Mouse (Mus musculus) gastrocnemius, postnatal 10 days (tissue): ENCODE results near the gene Abo. TPM values are rescaled to one million over a fixed set of nuclear protein-coding genes. Genes with fewer than 3 reads are reported as not detected.
"Not testable (repeated sequence)": the region's sequence is repeated elsewhere in the genome, so short reads cannot be mapped to it uniquely, and the experiment has no call there.

Experiments used
- DNase-seq: peaks from one replicate; pipeline ENCODE4 v3.0.0; 2021; ENCODE audit warnings: mixed read lengths
- long read RNA-seq, 2 experiments: library from polyadenylated mRNA; stranded (forward); transcript quantifications; one replicate each; pipeline ENCODE4 v2.0.0; 2021
- total RNA-seq, 2 experiments: library from RNA; stranded (reverse); gene quantifications; 2 replicates each; pipeline ENCODE4 v1.2.3; 2021

Abo gene
- total RNA-seq, result not detected
- long read RNA-seq, experiment 1, result 0 reads
- long read RNA-seq, experiment 2, result 0 reads

DNA sequence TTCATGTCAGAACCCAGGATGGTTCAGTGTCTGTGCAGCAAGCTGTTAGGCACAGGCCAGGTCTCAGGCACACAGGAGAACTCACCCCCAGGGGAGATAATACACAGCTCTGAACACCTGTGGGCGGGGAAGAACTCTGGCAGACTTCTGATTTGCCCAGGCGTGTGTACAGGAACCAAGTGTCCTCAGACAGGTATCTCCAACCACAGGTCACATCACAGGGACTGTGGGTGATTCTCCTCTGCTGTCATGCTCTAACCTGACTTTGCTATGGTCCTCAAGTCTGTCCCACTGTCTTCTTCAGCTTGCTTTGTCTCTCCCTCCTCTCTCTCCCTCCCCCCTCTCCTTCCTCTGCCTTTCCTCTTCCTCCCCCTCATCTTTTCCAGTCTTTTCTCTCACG, at the start of gene Abo:
Gene Abo, minus strand, starts transcription at position 101 of the 400 bp plus-strand sequence.
- no peak for DNase-seq

DNA sequence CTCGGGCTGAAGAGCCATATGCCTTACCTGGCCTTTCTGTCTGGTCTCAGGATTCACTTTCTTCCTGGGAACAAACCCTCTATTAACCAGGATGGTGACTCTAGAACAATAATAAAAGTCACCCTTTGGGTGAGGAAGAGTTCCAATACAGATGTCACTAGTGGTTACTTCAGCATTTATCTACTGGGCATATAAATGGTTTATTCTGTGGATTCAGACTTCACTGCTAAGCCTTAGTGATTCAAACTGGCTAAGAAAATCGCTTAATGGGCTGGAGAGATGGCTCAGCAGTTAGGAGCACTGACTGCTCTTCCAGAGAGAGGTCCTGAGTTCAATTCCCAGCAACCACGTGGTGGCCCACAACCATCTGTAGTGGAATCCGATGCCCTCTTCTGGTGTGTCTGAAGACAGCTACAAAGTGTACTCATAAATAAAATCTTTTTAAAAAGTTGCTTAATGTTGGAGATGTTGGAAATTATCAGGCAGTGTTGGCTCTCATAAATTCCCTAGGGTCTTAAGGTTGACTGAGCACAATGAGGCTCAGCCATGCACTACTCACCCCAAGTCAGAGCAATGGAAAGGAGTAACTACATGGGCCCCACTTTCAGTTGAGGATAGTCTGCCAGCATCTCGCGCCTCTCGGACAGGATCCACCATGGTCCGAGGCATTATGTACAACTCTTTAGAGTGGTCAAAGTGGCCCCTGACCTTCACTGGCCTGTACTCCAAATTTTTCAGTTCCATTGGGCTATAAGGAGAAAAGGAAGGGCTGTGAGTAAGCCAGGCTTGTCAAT, 49.6 kb upstream of the Abo start:
- DNase-seq, result no peak

- DNase-seq, result no peak
Observed at GRCm38 (mm10) chr2:26913416-26914147, 48.8 kb upstream of the Abo start.

- DNase-seq, result no peak
Observed at GRCm38 (mm10) chr2:26912253-26912770, 47.5 kb upstream of the Abo start.

- peak; percentile 69 for DNase-seq
Observed at GRCm38 (mm10) chr2:26910994-26911765, 46.4 kb upstream of the Abo start.

GRCm38 (mm10) chr2:26910124-26910993, 45.6 kb upstream of the Abo start, which contains the start of the genes Med22 and Rpl7a:
Gene Med22 (minus strand): TSS chr2:26910677.
Gene Rpl7a (plus strand): TSS chr2:26910764.
- peak; percentile 100 for DNase-seq

- DNase-seq, result no peak
Observed at GRCm38 (mm10) chr2:26909387-26909784, 44.6 kb upstream of the Abo start.

GRCm38 (mm10) chr2:26908710-26909386, 44.1 kb upstream of the Abo start:
- no peak for DNase-seq

DNA sequence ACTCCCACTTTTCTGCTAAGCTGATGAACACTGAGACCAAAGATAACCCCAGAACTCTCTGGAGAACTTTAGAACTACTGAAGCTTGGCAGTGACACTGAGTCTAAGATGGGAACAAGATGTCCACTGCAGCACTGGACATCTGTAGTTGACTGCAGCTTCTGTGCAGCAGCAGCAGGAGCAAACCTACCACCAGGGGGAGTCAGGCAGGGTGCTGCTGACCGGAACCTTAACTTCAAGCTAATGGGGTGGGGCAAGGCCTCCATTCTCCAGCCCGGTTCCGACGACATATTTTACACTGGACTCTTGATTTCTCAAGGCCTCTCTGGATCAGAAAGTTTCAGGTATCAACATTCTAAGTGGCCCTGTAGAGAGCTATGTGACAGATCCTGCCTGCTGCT, 42.3 kb upstream of the Abo start:
- peak; percentile 58 for DNase-seq

GRCm38 (mm10) chr2:26906431-26906830, 41.7 kb upstream of the Abo start:
- DNase-seq, result no peak

DNA sequence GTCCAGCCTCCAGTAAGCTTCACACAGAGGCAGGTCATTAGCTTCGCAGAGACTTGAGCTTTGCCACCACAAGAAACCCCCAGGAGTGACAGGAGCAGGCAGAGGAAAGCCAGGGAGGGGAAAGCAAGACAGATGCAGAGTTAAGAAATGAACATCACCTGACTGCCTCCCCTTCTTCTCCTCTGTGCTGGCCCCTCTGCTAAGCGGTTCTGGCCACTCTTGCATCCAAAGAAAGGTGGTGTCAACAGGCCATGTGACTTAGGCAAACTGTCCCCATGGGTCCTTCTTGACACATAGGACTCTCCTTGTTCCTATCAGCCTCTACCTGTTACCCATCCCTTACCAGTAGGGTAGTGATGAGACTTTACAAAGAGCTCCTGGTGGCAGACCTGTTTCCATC, 41.2 kb upstream of the Abo start:
- no peak for DNase-seq

- no peak for DNase-seq
Observed at GRCm38 (mm10) chr2:26903311-26903710, 38.5 kb upstream of the Abo start.

- DNase-seq, result peak; percentile 86
Observed at GRCm38 (mm10) chr2:26902467-26903220, 37.9 kb upstream of the Abo start, which contains the start of gene Surf6. Gene Surf6 (minus strand): TSS chr2:26902879.

GRCm38 (mm10) chr2:26901834-26902400, 37.1 kb upstream of the Abo start:
- no peak for DNase-seq

DNA sequence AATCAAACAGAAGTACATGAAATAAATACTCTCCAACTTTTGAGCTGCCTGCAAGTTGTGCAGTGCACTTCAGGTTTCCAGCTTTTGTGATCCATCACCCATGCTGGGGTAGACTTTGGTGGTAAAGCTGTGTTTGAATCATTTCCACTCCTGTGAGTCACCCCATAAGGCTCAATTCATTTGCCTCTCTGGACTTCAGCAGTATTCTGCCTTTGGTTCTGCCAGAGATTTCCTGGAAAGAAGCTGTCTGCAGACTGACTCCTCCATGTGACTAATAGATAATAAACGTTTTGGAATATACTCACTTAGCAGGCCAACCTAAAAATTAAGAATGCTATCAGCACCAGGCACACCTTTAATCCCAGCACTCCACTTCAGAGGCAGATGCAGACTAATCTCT, 36.0 kb upstream of the Abo start:
- DNase-seq, result no peak

DNA sequence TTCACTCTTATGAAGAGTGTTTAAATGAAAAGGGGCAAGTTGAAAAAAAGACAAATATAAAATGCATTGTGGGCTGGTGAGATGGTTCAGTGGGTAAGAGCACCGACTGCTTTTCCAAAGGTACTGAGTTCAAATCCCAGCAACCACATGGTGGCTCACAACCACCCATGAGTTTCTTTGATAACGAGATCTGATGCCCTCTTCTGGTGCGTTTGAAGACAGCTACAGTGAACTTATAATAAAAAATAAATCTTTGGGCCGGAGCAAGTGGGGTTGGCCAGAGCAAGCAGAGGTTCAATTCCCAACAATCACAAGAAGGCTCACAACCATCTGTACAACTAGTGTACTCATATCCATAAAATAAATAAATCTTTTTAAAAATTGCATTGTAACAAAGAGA, 31.1 kb upstream of the Abo start:
- DNase-seq, result no peak

DNA sequence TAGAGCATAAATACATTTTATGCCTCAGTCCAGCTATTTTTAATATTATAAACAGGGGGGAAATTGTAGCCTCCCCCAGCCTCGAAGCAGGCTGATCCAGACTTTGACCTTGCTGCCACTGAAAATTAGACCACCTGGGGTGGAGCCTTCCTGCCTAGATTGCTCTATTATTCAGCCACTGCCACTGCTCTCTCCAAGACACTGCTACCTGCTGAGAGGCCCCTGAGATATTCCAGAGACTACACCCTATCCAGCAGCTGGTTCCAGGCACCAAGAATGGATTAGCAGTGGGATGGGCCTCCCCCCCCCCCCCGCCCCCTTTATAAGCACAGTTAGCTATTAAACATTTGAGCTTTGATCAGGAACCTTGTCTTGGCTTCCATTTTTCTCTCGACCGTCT, 21.4 kb upstream of the Abo start:
- not testable (repeated sequence) for DNase-seq

GRCm38 (mm10) chr2:26885541-26885940, 20.8 kb upstream of the Abo start:
- not testable (repeated sequence) for DNase-seq

DNA sequence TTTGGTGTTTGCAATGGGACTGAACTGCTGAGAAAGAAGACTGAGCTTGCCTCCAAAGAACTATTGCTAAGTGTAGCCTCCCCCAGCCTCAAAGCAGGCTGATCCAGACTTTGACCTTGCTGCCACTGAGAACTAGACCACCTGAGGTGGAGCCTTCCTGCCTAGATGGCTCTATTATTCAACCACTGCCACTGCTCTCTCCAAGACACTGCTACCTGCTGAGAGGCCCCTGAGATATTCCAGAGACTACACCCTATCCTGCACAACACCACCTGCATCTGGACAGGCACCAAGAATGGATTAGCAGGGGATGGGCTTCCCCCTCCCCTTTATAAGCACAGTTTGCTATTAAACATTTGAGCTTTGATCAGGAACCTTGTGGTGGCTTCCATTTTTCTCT, 13.8 kb upstream of the Abo start:
- no peak for DNase-seq

- DNase-seq, result no peak
Observed at GRCm38 (mm10) chr2:26870666-26871065, 5.9 kb upstream of the Abo start.
